Mouse (Mus musculus) adrenal gland, adult 2 months (tissue): ENCODE data around the gene Mrc1. TPM values are rescaled to one million over a fixed set of nuclear protein-coding genes. Genes with fewer than 3 reads are reported as not detected.
"Not testable (repeated sequence)": the region's sequence is repeated elsewhere in the genome, so short reads cannot be mapped to it uniquely, and the experiment has no call there.

Experiments used
- DNase-seq: peaks from one replicate; pipeline ENCODE4 v3.0.0; 2021
- long read RNA-seq: library from polyadenylated mRNA; stranded (forward); transcript quantifications from one replicate; pipeline ENCODE4 v2.0.0, GENCODE M21; 2021
- polyA plus RNA-seq: library from polyadenylated mRNA; depleted of rRNA; stranded (reverse); fragments of >200 nt; gene quantifications from 2 replicates; pipeline ENCODE4 v1.2.3, GENCODE M21; 2012; rRNA removed
- total RNA-seq, 2 experiments: library from RNA; stranded (reverse); gene quantifications; 2 replicates each; pipeline ENCODE4 v1.2.3; 2021

Mrc1 gene
- total RNA-seq (10 to 100 TPM; 19.1 to 20.1 TPM), polyA plus RNA-seq (0.50 and 0.77 TPM in 2 replicates)
- long read RNA-seq, full-length matches to known transcripts, result 2 of 3 reads
- long read RNA-seq, partial matches to known transcripts, result 1 of 3 reads
- long read RNA-seq, other reads (novel, unspliced or antisense), result 0 of 3 reads

DNA sequence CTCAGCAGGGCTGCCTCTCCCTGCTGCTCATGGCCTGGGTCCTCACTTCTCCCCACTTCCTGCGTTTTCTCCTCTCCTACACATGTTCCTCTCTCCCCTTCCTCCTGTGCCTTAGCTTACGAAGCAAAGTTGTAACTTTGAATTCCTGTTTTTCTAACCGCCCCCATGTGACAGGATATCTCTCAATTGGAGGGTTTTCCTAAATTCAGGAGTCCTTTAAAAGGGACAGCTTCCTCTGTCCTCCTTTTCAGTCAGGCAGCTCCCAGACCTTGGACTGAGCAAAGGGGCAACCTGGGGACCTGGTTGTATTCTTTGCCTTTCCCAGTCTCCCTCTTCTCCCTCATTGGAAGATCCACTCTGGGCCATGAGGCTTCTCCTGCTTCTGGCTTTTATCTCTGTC, at the start of gene Mrc1:
Gene Mrc1, plus strand, starts transcription at position 244 of the 400 bp plus-strand sequence.
- DNase-seq, result no peak

DNA sequence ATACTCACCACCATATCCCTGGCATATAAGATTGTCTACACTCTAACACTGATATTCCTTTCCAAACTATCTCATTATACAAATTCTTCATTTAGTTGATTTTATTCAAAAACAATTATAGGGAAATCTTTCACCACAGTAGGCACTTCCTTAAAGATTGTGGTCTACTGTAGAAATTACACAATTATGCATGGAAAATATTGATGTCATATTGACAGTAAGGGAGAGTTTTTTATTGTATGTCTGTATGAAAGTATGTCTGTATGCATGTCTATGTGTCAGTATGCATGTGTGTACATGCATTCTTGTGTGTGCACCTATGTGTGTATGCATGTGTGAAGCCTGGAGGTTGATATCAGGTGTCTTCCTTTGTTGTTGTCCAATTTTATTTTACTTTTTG, 44.8 kb upstream of the Mrc1 start:
- DNase-seq, result no peak

DNA sequence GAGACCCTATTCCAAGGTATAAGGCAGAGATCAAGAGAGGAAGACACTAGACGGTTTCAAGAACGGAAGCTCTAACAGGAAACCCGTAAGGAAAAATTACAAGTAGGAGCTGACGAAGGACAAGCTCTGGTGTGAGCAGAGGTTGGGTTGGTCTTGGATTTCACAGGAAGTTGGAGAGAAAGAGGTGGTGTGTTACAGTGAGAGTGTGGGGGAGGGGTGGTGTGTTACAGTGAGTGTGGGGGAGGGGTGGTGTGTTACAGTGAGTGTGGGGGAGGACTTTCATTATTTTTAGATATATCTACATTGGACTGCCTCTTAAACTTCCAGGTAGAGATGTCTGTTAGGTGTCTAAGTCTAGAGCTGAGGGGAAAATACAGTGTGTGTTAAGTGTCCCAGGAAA, 38.5 kb upstream of the Mrc1 start:
- no peak for DNase-seq

DNA sequence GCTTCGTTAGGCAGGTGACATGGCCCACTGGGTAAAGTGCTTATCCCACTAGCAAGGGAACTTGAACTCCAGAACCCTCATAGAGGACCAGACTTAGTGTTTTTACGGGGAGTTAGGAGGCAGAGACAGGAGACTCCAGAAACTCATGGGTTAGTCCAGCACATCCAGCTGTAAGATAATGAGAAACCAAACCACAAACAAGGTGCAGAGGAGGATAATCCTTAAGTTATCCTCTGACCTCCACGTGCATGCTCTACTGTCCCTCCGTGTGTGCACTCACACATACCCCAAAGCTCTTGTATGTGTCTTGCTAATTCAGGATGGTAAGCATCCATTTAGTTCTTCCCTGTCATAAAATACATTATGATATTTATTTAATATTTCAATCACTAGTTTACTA, 37.6 kb upstream of the Mrc1 start:
- no peak for DNase-seq

DNA sequence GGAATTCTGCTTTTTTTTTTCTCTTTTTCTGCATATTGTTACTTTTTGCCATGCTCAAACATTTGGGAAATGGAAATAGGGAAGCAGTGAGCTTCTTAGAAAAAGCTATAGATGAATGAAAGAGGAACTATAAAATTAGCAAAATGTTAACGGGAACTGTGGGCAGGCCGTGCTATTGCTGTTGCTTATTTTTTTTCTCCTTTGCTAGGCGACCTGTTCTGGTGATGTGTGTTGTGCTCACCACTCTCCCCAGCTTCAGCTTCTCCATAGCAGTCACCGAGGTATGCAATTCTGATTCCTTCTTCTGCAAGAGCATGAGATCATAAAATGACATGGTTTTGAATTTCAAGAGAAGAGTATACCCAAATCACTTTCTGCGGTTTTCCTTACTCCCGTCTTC, 37.1 kb upstream of the Mrc1 start:
- DNase-seq, result no peak

DNA sequence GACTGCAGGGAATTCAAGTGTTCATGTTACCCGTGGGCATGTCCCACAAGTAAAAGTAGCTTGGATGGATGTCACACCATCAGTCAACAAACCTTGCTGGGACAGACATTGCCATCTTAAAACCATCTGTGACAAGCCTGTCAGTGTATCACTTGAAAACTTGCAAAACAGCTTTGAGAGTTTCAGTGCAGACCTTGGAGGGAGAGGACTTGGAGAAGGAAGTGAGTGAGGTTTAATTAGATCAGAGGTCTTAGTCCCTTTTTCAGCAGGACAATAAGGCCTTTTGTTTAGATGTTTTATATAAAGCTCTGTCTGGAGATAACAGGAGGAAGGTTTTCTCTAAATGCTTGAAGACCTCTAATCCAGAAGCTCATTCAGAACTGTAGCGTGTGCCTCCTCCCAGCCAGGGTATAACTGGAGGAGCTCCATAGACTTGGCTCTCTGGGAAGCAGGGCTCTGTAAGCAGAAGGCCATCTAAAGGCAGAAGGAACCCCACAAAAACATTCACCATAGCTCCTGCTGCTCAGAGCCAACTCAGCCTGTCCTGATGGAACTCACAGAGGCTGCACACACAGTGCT, 30.8 kb upstream of the Mrc1 start:
- DNase-seq, result not testable (repeated sequence)

DNA sequence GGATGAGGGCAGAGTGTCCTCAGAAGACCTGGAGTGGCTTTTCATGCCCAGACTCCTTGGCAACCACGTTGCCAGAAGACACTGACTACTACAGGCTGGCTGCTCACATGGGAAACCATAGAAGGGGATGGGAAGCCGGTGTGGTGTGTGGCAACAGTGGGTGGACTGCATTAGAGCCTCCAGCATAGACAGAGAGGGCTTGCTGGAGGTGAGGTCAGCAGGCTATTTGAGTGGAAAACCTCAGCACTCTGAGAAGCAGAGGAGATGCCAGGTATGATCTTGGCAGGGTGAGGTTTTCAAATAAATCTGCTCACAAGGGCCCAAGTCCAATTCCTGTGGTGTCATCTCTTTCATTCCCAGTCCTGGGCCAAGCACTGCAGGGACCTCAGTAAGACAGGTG, 29.6 kb upstream of the Mrc1 start:
- no peak for DNase-seq

DNA sequence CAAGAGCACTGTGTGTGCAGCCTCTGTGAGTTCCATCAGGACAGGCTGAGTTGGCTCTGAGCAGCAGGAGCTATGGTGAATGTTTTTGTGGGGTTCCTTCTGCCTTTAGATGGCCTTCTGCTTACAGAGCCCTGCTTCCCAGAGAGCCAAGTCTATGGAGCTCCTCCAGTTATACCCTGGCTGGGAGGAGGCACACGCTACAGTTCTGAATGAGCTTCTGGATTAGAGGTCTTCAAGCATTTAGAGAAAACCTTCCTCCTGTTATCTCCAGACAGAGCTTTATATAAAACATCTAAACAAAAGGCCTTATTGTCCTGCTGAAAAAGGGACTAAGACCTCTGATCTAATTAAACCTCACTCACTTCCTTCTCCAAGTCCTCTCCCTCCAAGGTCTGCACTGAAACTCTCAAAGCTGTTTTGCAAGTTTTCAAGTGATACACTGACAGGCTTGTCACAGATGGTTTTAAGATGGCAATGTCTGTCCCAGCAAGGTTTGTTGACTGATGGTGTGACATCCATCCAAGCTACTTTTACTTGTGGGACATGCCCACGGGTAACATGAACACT, 28.2 kb upstream of the Mrc1 start:
- DNase-seq, result not testable (repeated sequence)

DNA sequence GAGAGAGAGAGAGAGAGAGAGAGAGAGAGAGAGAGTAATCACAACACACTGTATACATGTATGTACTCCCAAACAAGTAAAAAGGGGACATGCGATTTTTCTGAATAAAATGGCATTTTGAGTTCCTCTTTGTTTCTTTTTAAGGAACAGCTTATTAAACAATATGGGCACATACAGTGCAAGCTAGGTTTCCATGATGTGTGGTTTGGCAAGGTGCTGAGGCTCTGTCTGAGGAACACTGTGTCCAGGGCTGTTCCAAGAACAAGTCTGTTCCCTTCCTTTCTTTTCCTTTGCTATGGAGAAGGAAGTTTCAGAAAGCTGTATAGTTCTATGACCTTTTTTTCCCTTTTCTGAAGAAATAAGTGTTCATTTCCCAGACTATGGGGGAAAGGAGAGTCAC, 24.9 kb upstream of the Mrc1 start:
- no peak for DNase-seq

DNA sequence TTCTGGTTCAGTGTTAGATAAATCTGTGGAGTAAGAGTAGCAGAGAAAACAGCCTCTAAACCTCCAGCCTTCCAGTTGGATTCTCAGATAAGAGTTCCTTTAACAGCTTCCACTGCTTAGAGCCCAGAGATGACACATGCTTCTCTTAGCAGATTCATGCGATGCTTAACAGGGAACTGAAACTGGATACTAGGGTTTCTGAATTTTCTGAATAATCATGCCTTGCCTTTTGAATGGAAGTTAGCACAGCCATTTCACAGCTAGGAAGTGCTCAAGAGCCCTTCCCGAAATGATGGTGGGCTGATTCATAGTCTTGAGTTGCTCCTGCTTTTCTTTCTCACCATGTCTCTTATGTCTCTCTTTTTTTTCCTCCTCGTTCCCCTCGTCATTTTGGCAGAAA, 22.4 kb upstream of the Mrc1 start:
- no peak for DNase-seq

DNA sequence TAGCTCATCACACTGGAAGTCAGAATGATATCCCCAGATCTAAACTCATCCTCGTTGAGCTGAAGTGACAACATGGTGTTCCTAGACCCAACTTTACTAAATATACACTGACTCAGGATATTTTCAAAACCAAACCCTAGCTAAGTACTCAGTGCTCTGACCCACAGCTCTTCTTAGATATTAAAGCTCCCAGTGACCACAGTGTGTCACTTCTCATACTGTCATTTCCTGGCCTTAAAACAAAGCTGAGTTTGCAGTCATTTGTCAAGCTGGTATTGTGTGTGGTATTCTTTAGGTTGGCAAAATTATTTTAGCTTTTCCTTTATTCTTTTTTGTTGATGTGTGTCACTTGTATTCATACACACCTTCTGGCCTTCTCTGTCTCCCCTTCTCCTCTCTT, 18.5 kb upstream of the Mrc1 start:
- no peak for DNase-seq

DNA sequence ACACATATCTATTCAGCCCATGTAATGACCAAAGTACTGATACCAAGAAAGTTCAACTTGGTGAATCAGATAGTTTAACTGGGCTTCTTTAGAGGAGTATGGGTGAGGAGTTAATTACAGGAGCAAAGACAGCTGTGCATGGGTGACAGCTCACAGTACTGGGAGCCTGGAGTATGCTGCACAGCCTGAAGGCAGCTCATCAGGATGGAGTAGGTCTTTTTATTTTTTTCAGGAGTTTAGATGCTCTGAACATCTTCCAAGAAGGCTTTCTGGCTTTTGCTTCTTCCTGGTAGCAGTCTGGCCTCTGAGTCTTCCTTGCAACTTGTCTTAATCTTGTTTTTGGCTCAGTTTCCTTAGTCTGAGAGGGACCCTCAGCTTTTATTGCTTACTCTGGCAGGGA, 17.6 kb upstream of the Mrc1 start:
- DNase-seq, result no peak

DNA sequence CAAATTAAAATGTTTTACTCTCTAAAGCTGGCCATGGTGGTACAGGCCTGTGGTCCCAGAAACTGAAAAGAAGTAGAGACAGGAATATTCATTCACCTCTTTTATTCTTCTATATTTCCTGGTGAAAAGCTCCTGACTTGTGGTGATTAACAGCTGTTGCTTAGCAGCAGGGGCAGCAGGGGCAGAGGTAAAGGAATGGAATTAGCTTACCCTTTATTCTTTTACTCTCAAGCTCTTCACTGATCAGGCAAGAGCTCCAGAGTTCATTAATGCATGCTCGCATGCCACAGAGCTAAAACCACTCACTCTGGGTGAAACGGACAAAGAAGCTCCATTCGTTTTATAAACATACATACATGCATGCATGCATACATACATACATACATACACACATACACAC, 14.4 kb upstream of the Mrc1 start:
- no peak for DNase-seq

DNA sequence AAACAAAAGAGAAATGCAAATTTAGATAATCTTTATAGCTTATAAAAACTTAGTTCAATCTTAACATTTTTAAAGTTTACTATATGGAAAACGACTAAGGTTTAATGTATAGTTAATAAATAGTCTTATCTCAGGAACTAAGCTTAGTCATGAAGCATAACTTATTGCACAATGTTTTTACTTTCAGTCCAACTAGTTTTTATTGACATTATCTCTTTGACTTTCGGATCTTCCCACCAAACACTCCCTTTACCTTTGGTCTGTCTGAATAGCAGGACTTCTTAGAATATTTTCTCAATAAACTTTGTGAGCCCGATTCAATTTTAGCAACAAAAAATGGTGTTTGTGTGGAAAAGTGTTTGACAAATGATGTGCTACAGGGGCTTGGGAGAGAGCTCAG, 12.5 kb upstream of the Mrc1 start:
- no peak for DNase-seq

DNA sequence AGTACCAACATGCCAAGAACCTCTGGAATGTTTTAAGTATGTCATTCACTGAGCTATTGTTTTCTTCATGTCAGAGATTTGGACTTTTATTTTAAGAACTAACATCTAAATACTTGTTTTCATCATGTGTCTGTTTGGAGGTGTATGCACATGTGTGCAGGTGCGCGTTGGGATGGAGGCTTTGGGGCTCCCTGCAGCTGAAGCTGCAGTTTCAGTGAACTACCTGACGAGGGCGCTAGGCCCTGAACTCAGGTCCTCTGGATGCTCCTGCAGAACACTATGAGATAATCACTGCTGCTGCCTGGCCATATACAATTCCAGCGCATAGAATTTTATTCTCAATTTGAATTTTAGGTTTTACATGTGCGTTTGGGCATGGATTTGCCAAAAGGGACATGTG, 11.1 kb upstream of the Mrc1 start:
- no peak for DNase-seq

DNA sequence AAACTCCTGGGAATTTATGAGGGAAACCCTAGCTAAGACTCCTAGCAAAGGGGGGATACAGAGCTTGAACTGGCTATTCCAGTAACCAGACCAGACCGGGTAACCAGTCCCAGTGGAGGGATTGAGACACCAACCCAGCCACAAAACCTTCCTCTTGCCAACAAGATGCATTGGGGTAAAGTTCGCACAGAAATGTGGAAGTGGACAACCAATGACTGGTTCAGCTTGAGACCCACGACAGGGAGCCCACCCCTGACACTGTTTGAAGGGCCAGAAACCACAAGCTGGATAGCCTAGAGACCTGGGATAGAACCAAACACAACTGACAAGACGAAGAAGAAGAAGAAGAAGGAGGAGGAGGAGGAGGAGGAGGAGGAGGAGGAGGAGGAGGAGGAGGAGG, 4.8 kb upstream of the Mrc1 start:
- DNase-seq, result no peak

DNA sequence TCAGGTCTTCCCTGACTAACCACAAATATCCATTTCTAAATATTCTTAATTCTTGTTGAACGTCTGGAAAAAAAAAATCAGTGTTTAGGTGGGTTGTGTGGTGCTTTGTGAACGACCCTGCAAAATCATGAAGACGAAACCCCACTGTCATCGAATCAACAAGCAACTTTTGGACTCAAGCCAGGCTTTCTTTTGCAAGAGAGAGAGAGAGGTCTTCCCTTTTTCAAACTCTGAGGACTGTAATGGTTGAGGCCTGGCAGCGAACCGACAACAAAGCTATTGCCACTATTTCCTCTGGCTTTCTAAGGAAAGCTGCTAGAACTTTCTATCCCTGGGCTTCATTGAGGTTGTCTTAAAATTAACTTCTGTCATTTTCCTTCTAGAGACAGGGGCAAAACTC, 697 bp upstream of the Mrc1 start:
- DNase-seq, result no peak

DNA sequence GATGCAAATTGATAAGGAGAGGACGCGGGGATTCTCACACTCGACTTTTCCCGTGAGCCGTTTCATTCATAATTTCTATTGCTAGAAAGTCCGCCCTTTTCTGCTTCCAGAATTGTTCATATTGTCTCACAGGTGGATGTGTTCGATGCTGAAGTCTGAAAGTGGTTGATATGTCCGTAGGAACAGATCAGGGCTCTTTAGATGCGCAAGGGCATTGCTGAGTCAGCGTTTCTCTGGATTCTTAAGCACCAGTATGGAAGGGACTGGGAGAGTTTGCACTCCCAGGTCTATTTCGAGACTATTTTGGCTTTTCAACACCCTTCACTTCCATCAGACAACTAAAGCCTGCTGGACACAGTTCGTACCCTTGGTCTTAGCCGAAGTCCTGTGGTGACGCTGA, 787 bp downstream of the Mrc1 start:
- DNase-seq, result no peak

DNA sequence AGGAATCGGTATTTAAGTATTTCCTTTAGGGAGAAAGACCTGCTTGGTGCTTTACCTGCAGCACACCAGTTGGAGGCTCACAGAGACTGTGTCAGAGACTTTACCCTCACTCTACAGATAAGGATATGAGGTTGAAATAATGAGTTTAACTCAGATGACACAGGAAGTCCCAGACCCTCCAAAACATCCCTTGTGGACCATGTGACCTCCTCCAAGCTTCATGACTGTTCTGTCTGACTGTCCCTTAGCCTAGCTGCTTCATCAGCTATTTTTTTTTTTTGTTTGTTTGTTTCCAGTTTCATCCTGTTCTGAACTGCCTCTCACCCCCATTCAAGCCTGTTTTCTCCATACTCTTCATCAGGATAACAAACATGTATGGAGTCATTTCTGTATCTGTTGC, 3.7 kb downstream of the Mrc1 start:
- no peak for DNase-seq

DNA sequence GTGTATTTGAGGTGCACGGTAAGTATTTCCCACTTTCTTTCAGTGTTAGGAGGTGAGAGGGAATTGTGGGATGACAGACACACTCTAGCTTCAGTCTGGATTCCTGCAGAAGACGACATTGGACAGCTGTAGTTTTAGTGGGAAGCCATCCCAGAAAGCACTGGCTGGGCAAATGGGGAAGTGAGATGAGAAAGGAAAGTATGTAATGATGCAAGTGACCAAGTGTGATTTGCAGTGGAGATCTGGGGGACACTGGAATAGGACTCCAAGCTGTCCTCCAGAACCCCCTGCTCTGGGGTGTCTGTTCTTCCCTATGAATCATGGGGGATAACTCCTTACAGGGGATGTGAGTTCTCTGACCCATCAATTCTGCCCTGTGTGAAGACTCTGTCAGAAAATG, 4.8 kb downstream of the Mrc1 start:
- no peak for DNase-seq

DNA sequence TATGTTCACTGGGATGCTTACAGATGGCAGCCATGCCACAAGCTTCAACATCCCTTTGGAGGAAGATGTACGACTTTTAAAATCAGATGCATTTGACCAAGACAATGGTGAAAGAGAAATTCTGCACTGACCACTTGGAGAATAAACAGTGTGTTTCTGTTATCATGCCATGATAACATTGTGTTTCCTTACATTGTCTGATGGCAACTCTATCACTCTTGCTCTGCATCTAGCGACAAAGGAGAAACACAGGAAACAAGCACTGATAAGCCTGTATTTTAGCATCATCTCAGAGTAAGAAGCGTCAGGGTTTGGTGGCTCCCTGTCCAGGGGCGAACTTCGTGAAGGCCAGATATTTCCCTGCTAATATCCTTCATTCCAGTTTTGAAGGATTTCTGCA, 6.1 kb downstream of the Mrc1 start:
- no peak for DNase-seq

DNA sequence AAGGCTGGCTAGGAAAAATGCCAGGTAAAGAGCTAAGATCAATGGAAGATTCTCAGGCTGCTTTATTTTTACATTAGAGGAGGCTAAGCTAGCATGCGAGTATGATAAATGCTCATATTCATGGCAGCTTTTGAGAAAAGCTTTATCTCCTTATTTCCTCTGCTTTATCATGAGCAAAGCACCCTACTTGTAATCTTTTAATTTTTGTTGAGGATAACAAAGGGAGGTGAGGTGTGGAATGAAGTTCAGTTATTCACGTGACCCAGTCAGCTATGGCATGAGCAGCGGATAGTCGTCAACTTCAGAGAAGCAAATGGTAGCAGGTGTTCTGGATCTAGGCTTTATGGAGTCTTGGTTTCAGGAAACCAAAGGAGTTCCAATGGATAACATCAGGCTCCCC, 7.7 kb downstream of the Mrc1 start:
- no peak for DNase-seq

DNA sequence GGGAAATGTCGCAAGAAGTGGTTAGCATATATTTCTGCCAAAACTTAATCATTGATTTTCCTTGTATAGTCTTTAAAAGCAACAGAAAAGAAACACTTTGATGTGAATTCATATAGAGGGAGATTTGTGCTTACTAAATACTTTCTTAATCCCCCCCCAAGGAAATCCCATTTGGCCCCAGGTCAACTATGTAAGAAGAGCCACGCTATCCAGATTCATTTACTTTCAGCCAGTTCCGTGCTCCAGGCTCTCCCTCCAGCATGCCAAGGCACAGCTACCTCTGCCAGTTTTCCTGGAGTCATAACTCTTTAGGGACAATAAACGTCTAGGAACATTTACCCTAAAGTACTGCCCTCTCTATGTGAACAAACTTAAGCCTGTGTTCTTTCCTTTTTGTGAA, 8.5 kb downstream of the Mrc1 start:
- DNase-seq, result no peak

DNA sequence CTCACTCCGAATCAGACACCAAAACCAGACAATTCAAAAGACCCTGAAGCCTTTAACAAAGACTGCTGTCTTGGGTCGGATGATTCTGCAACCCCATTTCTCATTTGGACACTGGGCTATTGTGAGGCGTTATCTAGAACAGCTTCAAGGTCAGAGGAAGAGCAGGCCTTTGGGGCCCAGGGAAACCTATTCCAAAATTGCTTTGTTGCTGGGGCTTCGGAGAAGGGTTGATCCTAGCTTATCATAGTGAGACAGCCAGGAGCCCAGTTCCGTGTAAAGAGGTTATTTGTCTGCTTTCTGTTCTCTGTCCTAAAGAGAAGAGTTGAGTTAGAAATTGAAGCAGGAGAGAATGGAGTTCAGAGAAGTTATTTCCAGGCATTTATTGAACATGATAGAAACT, 10.0 kb downstream of the Mrc1 start:
- peak; percentile 27 for DNase-seq

DNA sequence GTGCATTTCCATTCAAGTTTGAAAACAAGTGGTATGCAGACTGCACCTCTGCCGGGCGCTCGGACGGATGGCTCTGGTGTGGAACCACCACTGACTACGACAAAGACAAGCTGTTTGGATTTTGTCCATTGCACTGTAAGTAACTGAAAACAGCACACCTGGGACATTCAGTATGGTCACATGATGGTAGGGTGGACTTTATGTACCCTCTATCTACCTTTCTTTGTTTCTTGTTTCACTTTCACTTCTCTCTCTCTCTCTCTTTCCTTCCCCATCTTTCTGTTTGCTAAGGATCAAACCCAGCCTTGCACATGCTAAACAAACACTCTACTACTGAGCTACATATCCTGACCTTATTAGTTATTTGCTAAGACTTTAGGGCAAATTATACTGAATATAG, 15.0 kb downstream of the Mrc1 start:
- no peak for DNase-seq
